ENCODE assay signal across 9 mouse cellular contexts in genomic region chr5:29435491-29435890, GRCm38 (mm10). TPM values are rescaled to one million over a fixed set of nuclear protein-coding genes. Genes with fewer than 3 reads are reported as not detected.
DNase-seq lines count a peak whose midpoint lies in the region; ATAC-seq and TF ChIP-seq lines count a peak whose summit lies in the region.
"Had no signal": no experiment of that assay in that cellular context is flagged by ENCODE, and none has a peak within 500 bp of the region (broad histone marks: within the 10 kb centered on the region; RNA-seq: fewer than 3 reads in every experiment).

No protein-coding gene starts in this region.

- peaks cover 36% of the 10 kb centered on the region for H3K4me1 ChIP-seq in erythroblast, embryonic 14.5 days (ENCODE audit: control insufficient read depth)
- peaks cover 21% of the 10 kb centered on the region for H3K4me1 ChIP-seq in forebrain, embryonic 16.5 days (replicated peaks; ENCODE audit: control insufficient read depth, insufficient read depth, low read length)
- H3K4me1 ChIP-seq in liver, embryonic 14.5 days (replicated peaks; ENCODE audit: control insufficient read depth in 2 of 2, insufficient read depth in 2 of 2, low read length in 1 of 2): peaks cover 9 to 19% of the 10 kb centered on the region in 2 experiments

- no peak for ATAC-seq in erythroblast, adult 5-6 weeks (replicated peaks; ENCODE audit: low FRiP score, poor library complexity, severe bottlenecking)
- no peak for ATAC-seq in forebrain, embryonic 16.5 days
- ATAC-seq in liver, embryonic 14.5 days (ENCODE audit: insufficient read depth): no peak
- ATAC-seq in activated CD4-positive, CD25-positive, alpha-beta regulatory T cell, adult 4 months: no peak

- H3K27me3 ChIP-seq in erythroblast, embryonic 14.5 days (ENCODE audit: control insufficient read depth): peaks cover 26% of the 10 kb centered on the region
- H3K27me3 ChIP-seq in C2C12 (ENCODE audit: control insufficient read depth, insufficient read depth, insufficient read length): no peaks in the 10 kb centered on the region
- no peaks in the 10 kb centered on the region for H3K27me3 ChIP-seq in forebrain, embryonic 16.5 days (replicated peaks; ENCODE audit: control insufficient read depth, insufficient read depth, low read length)
- H3K27me3 ChIP-seq in liver, embryonic 14.5 days (ENCODE audit: control insufficient read depth, insufficient read depth, low read length): no peaks in the 10 kb centered on the region

- no peak overlapping the region for H3K27ac ChIP-seq in forebrain, embryonic 16.5 days (ENCODE audit: low read length)
- no peak overlapping the region for H3K27ac ChIP-seq in liver, embryonic 14.5 days

- H3ac ChIP-seq in C2C12 (ENCODE audit: control insufficient read depth, insufficient read length, low read depth): peak overlapping the region; percentile 91

- peak overlapping the region; percentile 71 for H3K9ac ChIP-seq in forebrain, embryonic 16.5 days (replicated peaks; ENCODE audit: low read depth, low read length)
- peak overlapping the region; percentile 81 for H3K9ac ChIP-seq in liver, embryonic 14.5 days (replicated peaks)

- TF ChIP-seq EP300 in liver, embryonic 14.5 days (IDR thresholded peaks at IDR 0.05; ENCODE audit: low read depth): no peak

- H3K4me3 ChIP-seq in erythroblast, embryonic 14.5 days (replicated peaks): peak overlapping the region; percentile 95
- peak overlapping the region; percentile 68 for H3K4me3 ChIP-seq in C2C12 (ENCODE audit: insufficient read depth, poor library complexity, severe bottlenecking)
- peak overlapping the region; percentile 87 for H3K4me3 ChIP-seq in forebrain, embryonic 16.5 days (replicated peaks; ENCODE audit: low read length)
- peak overlapping the region; percentile 81 to 90 for H3K4me3 ChIP-seq in liver, embryonic 14.5 days (ENCODE audit: insufficient read depth in 1 of 2, low read depth in 2 of 2, low read length in 2 of 2)

- no peaks in the 10 kb centered on the region for H3K9me3 ChIP-seq in erythroblast, embryonic 14.5 days (ENCODE audit: control insufficient read depth, low read length)
- H3K9me3 ChIP-seq in forebrain, embryonic 16.5 days (ENCODE audit: control insufficient read depth, low read length): no peaks in the 10 kb centered on the region
- H3K9me3 ChIP-seq in liver, embryonic 14.5 days (ENCODE audit: control insufficient read depth, low read length): no peaks in the 10 kb centered on the region

- TF ChIP-seq CTCF in C2C12 (IDR thresholded peaks at IDR 0.05; ENCODE audit: control insufficient read depth, insufficient read depth, insufficient read length): no peak
- TF ChIP-seq CTCF in liver, embryonic 14.5 days (IDR thresholded peaks at IDR 0.05; ENCODE audit: low read depth): no peak

- peaks cover 54% of the 10 kb centered on the region for H3K36me3 ChIP-seq in erythroblast, embryonic 14.5 days (ENCODE audit: control insufficient read depth)
- peaks cover 47% of the 10 kb centered on the region for H3K36me3 ChIP-seq in C2C12 (ENCODE audit: control insufficient read depth, insufficient read depth)
- H3K36me3 ChIP-seq in forebrain, embryonic 16.5 days (ENCODE audit: control insufficient read depth, insufficient read depth): peaks cover 11% of the 10 kb centered on the region
- peaks cover 20% of the 10 kb centered on the region for H3K36me3 ChIP-seq in liver, embryonic 14.5 days (replicated peaks; ENCODE audit: control insufficient read depth, insufficient read depth, low read depth)

- DNase-seq in liver, embryonic 14.5 days (ENCODE audit: low read depth in 3 of 3, low spot score in 3 of 3): peak in 2 of 3 experiments; percentile 3 to 4
- no peak for DNase-seq in left cerebral cortex, postnatal 14 days (ENCODE audit: low spot score in 2 of 2)
- no peak for DNase-seq in ovary, adult 18-20 months (ENCODE audit: low spot score)
- DNase-seq: right cerebral cortex, adult 18-20 months had no signal

- intact Hi-C loops in left cerebral cortex, postnatal 14 days (cut with DNase I): loop anchor here (10.0 kb wide), 1 partner anchor 129 kb away; the partner anchor contains the start of gene Ube3c

- H3K79me3 ChIP-seq in C2C12 (ENCODE audit: low read depth): peaks cover 31% of the 10 kb centered on the region

- 56% methylated on average over 8 of the region's 8 CpGs for WGBS in forebrain, embryonic 16.5 days
- 22% methylated on average over 8 of the region's 8 CpGs for WGBS in liver, embryonic 14.5 days (ENCODE audit: insufficient replicate concordance)

- peaks cover 49% of the 10 kb centered on the region for H3K79me2 ChIP-seq in C2C12 (ENCODE audit: control insufficient read depth, insufficient read depth)

- peak overlapping the region; percentile 68 for H3K4me2 ChIP-seq in forebrain, embryonic 16.5 days (ENCODE audit: low read length)
- peak overlapping the region; percentile 78 for H3K4me2 ChIP-seq in liver, embryonic 14.5 days (ENCODE audit: low read depth)

TF ChIP-seq in C2C12, 6 proteins besides CTCF, POLR2A, EP300 and RAD21:
- TF ChIP-seq USF1 (IDR thresholded peaks at IDR 0.05; ENCODE audit: low read depth) (no peak), FOSL1 (IDR thresholded peaks at IDR 0.05; ENCODE audit: insufficient read depth, low read length, poor library complexity, severe bottlenecking) (no peak), CEBPB (IDR thresholded peaks at IDR 0.05; ENCODE audit: low read depth) (no peak), MYOD1 (IDR thresholded peaks at IDR 0.05; ENCODE audit: control insufficient read depth, insufficient read length, low read depth) (no peak), MYOG (IDR thresholded peaks at IDR 0.05; ENCODE audit: control insufficient read depth, extremely low read depth, insufficient read length) (no peak), MAX (IDR thresholded peaks at IDR 0.05) (no peak)

RNA-seq across cellular contexts. Expression of gene Nom1, which starts 1.0 kb away (rescaled TPM):
- polyA plus RNA-seq in erythroblast, embryonic 14.5 days (2012): 0.27 and 0.35 TPM in 2 replicates
- total RNA-seq in erythroblast, adult 5-6 weeks (2015; ENCODE audit: low replicate concordance): 0.77 and 5.2 TPM in 2 replicates
- total RNA-seq in erythroblast, adult 5-6 weeks (2017; ENCODE audit: low replicate concordance): 3.0 and 7.2 TPM in 2 replicates
- 13.5 TPM for polyA plus RNA-seq in C2C12 (2012; fragmentation: generic; extraction: Trizol)
- 24.1 and 26.0 TPM in 2 replicates for polyA plus RNA-seq in forebrain, embryonic 16.5 days (2015; fragmentation: Nextera tagmentation; extraction: Ambion mirVana)
- 5.4 and 10.4 TPM in 2 replicates for polyA plus RNA-seq in liver, embryonic 14.5 days (2012; rRNA removed)
- 12.5 and 13.9 TPM in 2 replicates for polyA plus RNA-seq in liver, embryonic 14.5 days (2014; fragmentation: Nextera tagmentation; extraction: Ambion mirVana)
- 10 to 100 TPM in 1 of 2 experiments, 1 to 10 TPM in 1; 9.2 to 11.9 TPM for polyA plus RNA-seq in activated CD4-positive, CD25-positive, alpha-beta regulatory T cell, adult 4 months (2017; shearing (Covaris generic))
- total RNA-seq in left cerebral cortex, postnatal 14 days (2021): 10 to 100 TPM; 20.3 to 20.9 TPM

RNA-seq across cellular contexts. Expression of gene Mnx1, which starts 42.8 kb away (rescaled TPM):
- not detected in 2 replicates for polyA plus RNA-seq in erythroblast, embryonic 14.5 days (2012)
- total RNA-seq in erythroblast, adult 5-6 weeks (2015; ENCODE audit: low replicate concordance): not detected in 2 replicates
- total RNA-seq in erythroblast, adult 5-6 weeks (2017; ENCODE audit: low replicate concordance): not detected in 2 replicates
- not detected for polyA plus RNA-seq in C2C12 (2012; fragmentation: generic; extraction: Trizol)
- not detected in 2 replicates for polyA plus RNA-seq in forebrain, embryonic 16.5 days (2015; fragmentation: Nextera tagmentation; extraction: Ambion mirVana)
- not detected in 2 replicates for polyA plus RNA-seq in liver, embryonic 14.5 days (2012; rRNA removed)
- not detected in 2 replicates for polyA plus RNA-seq in liver, embryonic 14.5 days (2014; fragmentation: Nextera tagmentation; extraction: Ambion mirVana)
- not detected for polyA plus RNA-seq in activated CD4-positive, CD25-positive, alpha-beta regulatory T cell, adult 4 months (2017; shearing (Covaris generic))
- not detected for total RNA-seq in left cerebral cortex, postnatal 14 days (2021)

RNA-seq across cellular contexts. Expression of gene Lmbr1, which starts 57.3 kb away (rescaled TPM):
- polyA plus RNA-seq in erythroblast, embryonic 14.5 days (2012): 0.04 and 0.17 TPM in 2 replicates
- total RNA-seq in erythroblast, adult 5-6 weeks (2015; ENCODE audit: low replicate concordance): 0.58 TPM in 1 of 2 replicates, not detected in the other
- total RNA-seq in erythroblast, adult 5-6 weeks (2017; ENCODE audit: low replicate concordance): 0.70 and 2.1 TPM in 2 replicates
- polyA plus RNA-seq in C2C12 (2012; fragmentation: generic; extraction: Trizol): 1.8 TPM
- 30.7 and 31.5 TPM in 2 replicates for polyA plus RNA-seq in forebrain, embryonic 16.5 days (2015; fragmentation: Nextera tagmentation; extraction: Ambion mirVana)
- polyA plus RNA-seq in liver, embryonic 14.5 days (2012; rRNA removed): 0.91 and 1.2 TPM in 2 replicates
- 2.5 and 2.8 TPM in 2 replicates for polyA plus RNA-seq in liver, embryonic 14.5 days (2014; fragmentation: Nextera tagmentation; extraction: Ambion mirVana)
- 1 to 10 TPM in 1 of 2 experiments, under 1 TPM in 1; 0.78 to 1.1 TPM for polyA plus RNA-seq in activated CD4-positive, CD25-positive, alpha-beta regulatory T cell, adult 4 months (2017; shearing (Covaris generic))
- total RNA-seq in left cerebral cortex, postnatal 14 days (2021): 10 to 100 TPM; 35.4 to 36.7 TPM

Comparison
In these comparisons a context has a peak if more than half of its experiments do, and no peak if none do; other contexts are left out.
1. DNase-seq: peak in liver, embryonic 14.5 days (2 of 3); none in left cerebral cortex, postnatal 14 days (0 of 2) and ovary, adult 18-20 months (single experiment).
2. Peak in every context shown above with its lines, with median percentiles within 50 percentile points of each other: H3K4me3 ChIP-seq.